In the genomic region with DNA sequence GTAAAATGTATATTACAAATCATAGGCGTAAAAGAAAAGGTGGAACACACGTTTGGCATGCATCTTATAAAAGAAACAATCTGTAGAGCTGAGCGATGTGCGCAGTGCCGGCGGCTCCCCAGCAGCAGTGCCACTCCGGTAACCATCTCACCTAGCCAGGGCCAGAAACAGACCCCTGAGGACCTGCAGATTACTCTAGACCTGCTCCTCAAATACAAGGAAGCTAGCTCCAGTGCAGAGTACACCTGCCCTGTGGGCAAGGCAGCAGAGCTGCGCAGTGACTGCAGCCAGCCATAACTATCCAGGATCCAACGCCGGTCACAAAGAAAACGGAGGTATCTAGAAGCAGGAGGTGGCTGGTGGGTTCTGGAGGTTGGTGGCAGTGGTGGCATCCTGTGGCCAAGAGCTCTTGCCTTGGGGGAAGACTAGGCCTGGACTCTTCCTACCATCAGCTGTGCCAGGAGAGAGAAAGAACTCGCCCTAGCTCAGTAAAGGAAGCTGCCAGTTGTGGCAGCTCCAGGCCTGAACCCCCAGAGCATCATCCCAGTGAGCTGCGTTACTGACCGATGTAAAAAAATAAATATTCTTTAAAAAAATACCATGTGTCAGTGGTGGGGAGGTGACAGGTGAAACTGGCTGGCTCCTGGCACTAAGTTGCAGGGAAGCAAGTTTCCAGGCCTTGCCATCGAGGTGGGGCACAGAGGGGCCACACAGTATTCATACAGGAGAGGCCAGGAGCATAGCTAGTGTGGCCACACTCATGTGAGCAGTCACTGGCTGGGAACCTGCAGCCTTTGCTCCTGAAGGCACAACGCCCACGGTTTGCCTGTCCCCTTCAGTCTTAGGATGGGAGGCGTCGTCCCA, we compare ENCODE assay signal across 8 mouse cellular contexts. TPM values are rescaled to one million over a fixed set of nuclear protein-coding genes. Genes with fewer than 3 reads are reported as not detected.
A peak's percentile ranks its signal among the peaks of the same experiment; 100 is the strongest.
DNase-seq lines count a peak whose midpoint lies in the region; ATAC-seq and TF ChIP-seq lines count a peak whose summit lies in the region.

No protein-coding gene starts in this region.

- WGBS in heart, postnatal 0 days: 90% methylated on average over 19 of the region's 19 CpGs
- WGBS in liver, embryonic 13.5 days (ENCODE audit: insufficient replicate concordance): 86% methylated on average over 19 of the region's 19 CpGs

- H3K9ac ChIP-seq in heart, postnatal 0 days (replicated peaks; ENCODE audit: low read depth, low read length): no peak overlapping the region
- H3K9ac ChIP-seq in liver, embryonic 13.5 days: peak overlapping the region; percentile 44

- no peak for TF ChIP-seq CTCF in G1E (IDR thresholded peaks at IDR 0.05; ENCODE audit: low read depth, low read length)
- TF ChIP-seq CTCF in heart, postnatal 0 days (IDR thresholded peaks at IDR 0.05; ENCODE audit: low read depth): no peak

- H3K4me1 ChIP-seq in G1E (ENCODE audit: insufficient read depth, low read depth, low read length): peaks cover 46% of the 10 kb centered on the region
- H3K4me1 ChIP-seq in heart, postnatal 0 days (ENCODE audit: control insufficient read depth, insufficient read depth): peaks cover 7% of the 10 kb centered on the region
- peaks cover 37% of the 10 kb centered on the region for H3K4me1 ChIP-seq in liver, embryonic 13.5 days (replicated peaks)

- peak; percentile 75 for DNase-seq in cerebellum, adult 9-11 months
- DNase-seq in cerebellum, postnatal 36 days: no peak
- no peak for DNase-seq in G1E (ENCODE audit: low spot score)
- DNase-seq in heart, postnatal 0 days (ENCODE audit: low spot score): no peak
- no peak for DNase-seq in liver, embryonic 13.5 days
- no peak for DNase-seq in ovary, adult 18-20 months (ENCODE audit: low spot score)
- no peak for DNase-seq in frontal cortex, postnatal 25 days (ENCODE audit: low spot score in 2 of 2)
- DNase-seq in right cerebral cortex, postnatal 25 days: no peak

- H3K27ac ChIP-seq in heart, postnatal 0 days (ENCODE audit: low read depth): peak overlapping the region; percentile 50
- peak overlapping the region; percentile 68 for H3K27ac ChIP-seq in liver, embryonic 13.5 days

- H3K36me3 ChIP-seq in G1E (replicated peaks): peaks cover 35% of the 10 kb centered on the region
- H3K36me3 ChIP-seq in heart, postnatal 0 days (replicated peaks; ENCODE audit: control insufficient read depth, insufficient read depth, low read length): peaks cover 36% of the 10 kb centered on the region
- peaks cover 62% of the 10 kb centered on the region for H3K36me3 ChIP-seq in liver, embryonic 13.5 days

- H3K9me3 ChIP-seq in G1E (replicated peaks): no peaks in the 10 kb centered on the region
- H3K9me3 ChIP-seq in heart, postnatal 0 days (replicated peaks; ENCODE audit: control insufficient read depth, low read length): no peaks in the 10 kb centered on the region
- no peaks in the 10 kb centered on the region for H3K9me3 ChIP-seq in liver, embryonic 13.5 days (replicated peaks)

- H3K4me2 ChIP-seq in heart, postnatal 0 days (ENCODE audit: low read depth, low read length): peak overlapping the region; percentile 35; the same call in 1 of the 2 replicates
- H3K4me2 ChIP-seq in liver, embryonic 13.5 days: peak overlapping the region; percentile 89

- peak overlapping the region; percentile 64; the same call in 1 of the 2 replicates for H3K4me3 ChIP-seq in G1E (ENCODE audit: low read depth, low read length)
- no peak overlapping the region for H3K4me3 ChIP-seq in heart, postnatal 0 days (ENCODE audit: low read depth, low read length)
- H3K4me3 ChIP-seq in liver, embryonic 13.5 days (replicated peaks): peak overlapping the region; percentile 79

- ATAC-seq in G1E (ENCODE audit: extremely low read depth, insufficient number of reproducible peaks, low FRiP score, poor library complexity, severe bottlenecking): no peak
- ATAC-seq in heart, postnatal 0 days (ENCODE audit: insufficient read depth, low read depth): no peak
- no peak for ATAC-seq in liver, embryonic 13.5 days (ENCODE audit: low read depth)

- H3K27me3 ChIP-seq in G1E (ENCODE audit: insufficient read depth, low read length): peaks cover 25% of the 10 kb centered on the region; the same call in 1 of the 2 replicates
- no peaks in the 10 kb centered on the region for H3K27me3 ChIP-seq in heart, postnatal 0 days (ENCODE audit: control insufficient read depth, insufficient read depth, low read length)
- H3K27me3 ChIP-seq in liver, embryonic 13.5 days: no peaks in the 10 kb centered on the region

- no peak for TF ChIP-seq EP300 in heart, postnatal 0 days (IDR thresholded peaks at IDR 0.05; ENCODE audit: low read depth)

RNA-seq across cellular contexts. Expression of gene Timm13, which starts 0.9 kb away (rescaled TPM):
- total RNA-seq in G1E (2014; fragmentation: Nextera tagmentation) (34.0 and 51.2 TPM in 2 replicates), G1E (2017) (70.4 and 75.5 TPM in 2 replicates)
- polyA plus RNA-seq in G1E (2012): 295 and 345 TPM in 2 replicates
- total RNA-seq in heart, postnatal 0 days (2014; rRNA removed; ENCODE audit: low replicate concordance): 163 and 256 TPM in 2 replicates
- polyA plus RNA-seq in heart, postnatal 0 days (2015; fragmentation: Nextera tagmentation; extraction: Ambion mirVana): 355 and 386 TPM in 2 replicates
- polyA plus RNA-seq in liver, embryonic 13.5 days (2015; fragmentation: Nextera tagmentation; extraction: Ambion mirVana): 249 and 266 TPM in 2 replicates

RNA-seq across cellular contexts. Expression of gene Lmnb2, which starts 16.4 kb away (rescaled TPM):
- total RNA-seq in G1E (2014; fragmentation: Nextera tagmentation) (3.0 and 3.1 TPM in 2 replicates), G1E (2017) (4.8 and 5.5 TPM in 2 replicates)
- polyA plus RNA-seq in G1E (2012): 10.2 and 11.9 TPM in 2 replicates
- total RNA-seq in heart, postnatal 0 days (2014; rRNA removed; ENCODE audit: low replicate concordance): 13.9 and 18.9 TPM in 2 replicates
- polyA plus RNA-seq in heart, postnatal 0 days (2015; fragmentation: Nextera tagmentation; extraction: Ambion mirVana): 9.1 and 9.7 TPM in 2 replicates
- polyA plus RNA-seq in liver, embryonic 13.5 days (2015; fragmentation: Nextera tagmentation; extraction: Ambion mirVana): 14.0 and 15.4 TPM in 2 replicates

RNA-seq across cellular contexts. Expression of gene Gadd45b, which starts 28.2 kb away (rescaled TPM):
- 2.1 and 5.7 TPM in 2 replicates for total RNA-seq in G1E (2014; fragmentation: Nextera tagmentation)
- total RNA-seq in G1E (2017): 1.1 and 1.9 TPM in 2 replicates
- polyA plus RNA-seq in G1E (2012): 2.8 and 3.7 TPM in 2 replicates
- 18.9 and 26.8 TPM in 2 replicates for total RNA-seq in heart, postnatal 0 days (2014; rRNA removed; ENCODE audit: low replicate concordance)
- 22.3 and 28.0 TPM in 2 replicates for polyA plus RNA-seq in heart, postnatal 0 days (2015; fragmentation: Nextera tagmentation; extraction: Ambion mirVana)
- polyA plus RNA-seq in liver, embryonic 13.5 days (2015; fragmentation: Nextera tagmentation; extraction: Ambion mirVana): 1.6 and 1.8 TPM in 2 replicates

RNA-seq across cellular contexts. Expression of gene Tmprss9, which starts 30.0 kb away (rescaled TPM):
- total RNA-seq in G1E (2014; fragmentation: Nextera tagmentation) (not detected in 2 replicates), G1E (2017) (0.05 and 0.06 TPM in 2 replicates)
- 0.02 TPM in 1 of 2 replicates, not detected in the other for polyA plus RNA-seq in G1E (2012)
- total RNA-seq in heart, postnatal 0 days (2014; rRNA removed; ENCODE audit: low replicate concordance): not detected in 2 replicates
- 0.03 TPM in 1 of 2 replicates, not detected in the other for polyA plus RNA-seq in heart, postnatal 0 days (2015; fragmentation: Nextera tagmentation; extraction: Ambion mirVana)
- polyA plus RNA-seq in liver, embryonic 13.5 days (2015; fragmentation: Nextera tagmentation; extraction: Ambion mirVana): 0.05 TPM in 1 of 2 replicates, not detected in the other

RNA-seq across cellular contexts. Expression of gene Sppl2b, which starts 46.6 kb away (rescaled TPM):
- total RNA-seq in G1E (2014; fragmentation: Nextera tagmentation) (46.0 and 55.1 TPM in 2 replicates), G1E (2017) (18.0 and 22.1 TPM in 2 replicates)
- 76.6 and 92.5 TPM in 2 replicates for polyA plus RNA-seq in G1E (2012)
- total RNA-seq in heart, postnatal 0 days (2014; rRNA removed; ENCODE audit: low replicate concordance): 35.7 and 44.4 TPM in 2 replicates
- polyA plus RNA-seq in heart, postnatal 0 days (2015; fragmentation: Nextera tagmentation; extraction: Ambion mirVana): 23.3 and 24.2 TPM in 2 replicates
- 56.8 and 58.9 TPM in 2 replicates for polyA plus RNA-seq in liver, embryonic 13.5 days (2015; fragmentation: Nextera tagmentation; extraction: Ambion mirVana)
